Mouse (Mus musculus): Measurements from ENCODE around the gene Tex14. TPM values are rescaled to one million over a fixed set of nuclear protein-coding genes. Genes with fewer than 3 reads are reported as not detected.

Tex14 gene
- total and polyA plus RNA-seq, 3 experiments, result 0.42 TPM; not detected in 1

- Histone ChIP-seq H3K9ac (ENCODE audit: control insufficient read depth, low read depth, low read length, poor library complexity, severe bottlenecking) (no peak overlapping the region), H3K27me3 (ENCODE audit: control insufficient read depth in 1 of 2, insufficient read depth in 2 of 2, low read length in 2 of 2) (peaks cover 16 to 28% of the 10 kb centered on the region in 2 experiments), H3K4me3 (ENCODE audit: control insufficient read depth in 1 of 2, insufficient read depth in 1 of 2, low read depth in 2 of 2, low read length in 2 of 2) (no peak overlapping the region), H3K36me3 (ENCODE audit: control insufficient read depth in 1 of 2, insufficient read depth in 2 of 2, low read length in 2 of 2) (no peaks in the 10 kb centered on the region), H3K27ac (ENCODE audit: control insufficient read depth, low read depth, low read length) (no peak overlapping the region), H3K9me3 (replicated peaks; ENCODE audit: insufficient read depth, low read length) (no peaks in the 10 kb centered on the region), H3K79me2 (ENCODE audit: control insufficient read depth, insufficient read depth, low read length, poor library complexity) (no peaks in the 10 kb centered on the region), H3K4me1 (ENCODE audit: control insufficient read depth in 1 of 2, insufficient read depth in 2 of 2, low read length in 2 of 2) (no peaks in the 10 kb centered on the region)
- TF ChIP-seq UBTF (IDR thresholded peaks at IDR 0.05; ENCODE audit: borderline replicate concordance, insufficient read depth, low read depth, low read length), result no peak
- no peak for TF ChIP-seq SMC3 (IDR thresholded peaks at IDR 0.05; ENCODE audit: low read depth, low read length)
- no peak for TF ChIP-seq ELF1 (IDR thresholded peaks at IDR 0.05; ENCODE audit: low read depth, low read length)
- no peak for TF ChIP-seq RAD21 (IDR thresholded peaks at IDR 0.05; ENCODE audit: low read depth, low read length)
- TF ChIP-seq POLR2AphosphoS2 (IDR thresholded peaks at IDR 0.05; ENCODE audit: low read length), result no peak
- no peak for TF ChIP-seq ETS1 (IDR thresholded peaks at IDR 0.05; ENCODE audit: low read depth, low read length)
- TF ChIP-seq MYC (IDR thresholded peaks at IDR 0.05; ENCODE audit: low read depth, low read length), result no peak
- TF ChIP-seq TBP (IDR thresholded peaks at IDR 0.05; ENCODE audit: low read depth, low read length), result no peak
- no peak for TF ChIP-seq EP300 (IDR thresholded peaks at IDR 0.05; ENCODE audit: low read depth in 1 of 2, low read length in 2 of 2)
- TF ChIP-seq TAL1 (IDR thresholded peaks at IDR 0.05; ENCODE audit: low read length), result no peak
- TF ChIP-seq CTCF (IDR thresholded peaks at IDR 0.05 in 2 of 3, conservative IDR thresholded peaks at IDR 0.05 in 1 of 3; ENCODE audit: control insufficient read depth in 1 of 3, insufficient read depth in 1 of 3, low read depth in 2 of 3, low read length in 3 of 3, poor library complexity in 1 of 3, severe bottlenecking in 1 of 3), result no peak
- no peak for TF ChIP-seq RCOR1 (IDR thresholded peaks at IDR 0.05; ENCODE audit: low read depth, low read length)
- no peak for TF ChIP-seq USF1 (IDR thresholded peaks at IDR 0.05; ENCODE audit: low read depth, low read length)
- TF ChIP-seq ZKSCAN1 (IDR thresholded peaks at IDR 0.05; ENCODE audit: low read depth, low read length), result no peak
- TF ChIP-seq GABPA (IDR thresholded peaks at IDR 0.05; ENCODE audit: low read depth, low read length), result no peak
- no peak for TF ChIP-seq MEF2A (IDR thresholded peaks at IDR 0.05; ENCODE audit: extremely low read depth, insufficient replicate concordance, low read depth, low read length, poor library complexity, severe bottlenecking)
- no peak for TF ChIP-seq CHD2 (IDR thresholded peaks at IDR 0.05; ENCODE audit: low read length)
- TF ChIP-seq POLR2A (IDR thresholded peaks at IDR 0.05; ENCODE audit: control insufficient read depth in 1 of 2, insufficient read depth in 1 of 2, low read depth in 1 of 2, low read length in 2 of 2, poor library complexity in 1 of 2), result no peak
- no peak for DNase-seq (ENCODE audit: low read depth, low spot score)
These were observed 166.6 kb downstream of the Tex14 start for GRCm38 (mm10) chr11:87571361-87571950.

GRCm38 (mm10) chr11:87573751-87574150, 168.9 kb downstream of the Tex14 start:
- Histone ChIP-seq H3K36me3 (ENCODE audit: control insufficient read depth in 1 of 2, insufficient read depth in 2 of 2, low read length in 2 of 2) (no peaks in the 10 kb centered on the region; a peak in 1 of 4 replicates), H3K9me3 (replicated peaks; ENCODE audit: insufficient read depth, low read length) (no peaks in the 10 kb centered on the region), H3K27me3 (ENCODE audit: control insufficient read depth in 1 of 2, insufficient read depth in 2 of 2, low read length in 2 of 2) (peaks cover 13 to 28% of the 10 kb centered on the region in 2 experiments), H3K4me3 (ENCODE audit: control insufficient read depth in 1 of 2, insufficient read depth in 1 of 2, low read depth in 2 of 2, low read length in 2 of 2) (no peak overlapping the region), H3K9ac (ENCODE audit: control insufficient read depth, low read depth, low read length, poor library complexity, severe bottlenecking) (no peak overlapping the region), H3K4me1 (ENCODE audit: control insufficient read depth in 1 of 2, insufficient read depth in 2 of 2, low read length in 2 of 2) (peaks cover 1 to 6% of the 10 kb centered on the region in 2 experiments; a peak in 2 of 4 replicates), H3K27ac (ENCODE audit: control insufficient read depth, low read depth, low read length) (no peak overlapping the region), H3K79me2 (ENCODE audit: control insufficient read depth, insufficient read depth, low read length, poor library complexity) (no peaks in the 10 kb centered on the region)
- TF ChIP-seq JUND (IDR thresholded peaks at IDR 0.05; ENCODE audit: low read depth, low read length), result no peak
- DNase-seq (ENCODE audit: low read depth, low spot score), result no peak
